Mouse (Mus musculus): Measurements from ENCODE around the gene Gm42791.

The Gm42791 gene

DNA sequence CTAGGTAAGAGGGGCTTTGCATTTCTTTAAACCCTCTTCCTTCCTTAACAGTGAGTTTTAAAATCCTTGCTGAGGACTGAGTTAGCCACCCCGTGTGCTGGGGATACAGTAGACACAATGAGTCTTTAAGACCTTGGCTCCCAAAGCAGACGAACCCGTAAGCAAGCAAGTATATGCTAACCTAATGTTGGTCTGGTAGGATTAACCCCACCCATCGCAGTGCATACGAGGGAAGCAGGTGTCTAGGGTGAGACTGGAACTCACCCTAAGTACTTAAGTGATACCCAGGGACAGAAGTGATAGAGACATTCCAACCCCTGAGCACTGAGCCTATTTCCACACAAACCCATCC lies 12.3 kb upstream of the Gm42791 start:
- DNase-seq (ENCODE audit: low spot score), result no peak

DNA sequence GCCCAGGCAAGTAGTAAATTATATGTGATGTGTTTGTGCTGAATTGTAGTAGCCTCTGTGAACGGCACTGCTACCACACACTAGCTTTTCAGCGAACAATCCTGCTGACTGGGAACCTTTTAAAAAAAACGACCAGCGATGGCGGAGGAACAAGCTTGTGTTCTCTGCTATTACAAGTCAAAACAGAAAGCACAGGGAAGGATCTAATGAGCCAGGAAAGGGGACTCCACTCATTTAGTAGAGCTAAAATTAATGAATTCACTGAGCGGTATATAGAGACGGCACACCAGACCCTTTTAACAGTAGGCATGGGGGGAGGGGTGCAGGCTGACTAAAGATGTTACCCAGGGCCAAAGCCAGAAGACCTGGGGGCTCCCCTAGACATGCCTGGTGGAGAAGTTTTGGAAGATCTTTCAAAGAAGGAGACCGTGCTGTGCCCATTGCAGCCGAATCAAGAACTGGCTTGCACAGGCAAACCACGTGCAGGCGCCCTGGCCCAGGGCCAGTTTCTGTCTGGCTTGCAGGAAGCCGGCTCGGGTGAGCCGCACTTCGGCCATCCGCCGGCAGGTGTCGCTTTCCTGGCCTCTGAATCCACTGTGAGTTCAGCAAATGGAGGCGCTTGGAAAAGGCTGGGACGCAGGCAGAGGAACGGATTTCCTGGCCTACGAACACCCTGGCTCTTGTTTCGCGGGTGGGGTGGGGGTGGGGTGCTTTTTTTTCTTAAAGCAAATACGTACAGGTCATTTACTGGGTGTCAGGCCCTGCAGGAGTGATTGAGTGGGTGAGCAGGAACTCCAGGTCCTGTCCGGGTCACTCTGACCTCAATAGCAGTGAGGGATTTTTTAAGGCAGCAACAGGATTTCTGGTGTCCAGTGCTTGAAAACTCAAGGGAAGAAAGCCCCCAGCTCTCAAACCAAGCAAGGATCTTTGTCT lies 11.7 kb upstream of the Gm42791 start:
- peak; percentile 100 for DNase-seq (ENCODE audit: low spot score)

DNA sequence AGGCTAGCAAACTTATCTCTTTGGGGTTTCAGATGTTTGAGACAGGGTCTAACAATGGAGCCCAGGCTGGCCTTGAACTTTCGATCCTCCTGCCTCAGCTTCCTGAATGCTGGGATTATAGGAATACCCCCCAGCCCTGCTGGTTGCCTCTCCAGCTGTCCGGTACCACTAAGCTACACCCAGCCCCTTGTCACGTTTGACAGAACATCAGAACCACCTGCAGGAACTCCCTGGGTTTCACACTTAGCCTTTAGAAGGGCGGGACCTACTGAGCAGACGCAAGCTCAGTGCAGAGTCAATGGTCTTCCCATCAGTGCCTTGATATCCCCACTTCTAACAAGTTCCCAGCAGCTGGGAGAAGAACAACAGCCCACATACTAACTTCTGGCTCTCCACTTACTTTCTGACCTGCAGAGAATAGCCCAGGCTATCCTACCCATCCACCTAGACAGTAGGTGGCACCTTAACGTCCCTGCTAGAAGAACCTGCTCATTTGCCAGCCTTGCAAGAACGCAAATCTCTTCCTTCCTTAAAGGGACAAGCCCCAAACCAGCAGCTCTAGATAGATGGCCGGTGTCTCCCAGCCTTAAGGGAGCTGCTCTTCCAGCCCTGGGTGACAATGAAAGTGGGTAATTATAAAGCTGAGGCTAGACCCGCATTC lies 10.9 kb upstream of the Gm42791 start:
- DNase-seq (ENCODE audit: low spot score), result no peak

DNA sequence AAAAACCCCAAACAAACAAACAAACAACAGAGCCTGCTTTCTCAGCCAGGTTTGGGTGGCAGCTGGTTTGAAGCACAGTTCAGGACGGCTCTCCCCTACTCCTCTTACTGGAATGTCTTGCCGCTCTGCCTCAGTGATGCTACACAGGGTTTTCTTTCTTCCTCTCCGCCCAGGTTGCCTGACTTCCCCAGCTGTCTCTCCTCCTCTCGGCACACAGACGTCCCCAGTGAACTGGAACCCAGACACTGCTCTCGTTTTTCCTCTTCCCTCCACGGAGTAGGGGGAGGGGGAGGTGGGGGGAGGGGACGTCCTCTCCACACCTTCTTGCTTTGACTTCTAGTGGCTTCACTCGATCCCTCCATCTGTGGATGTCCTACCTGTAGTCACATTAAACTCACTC lies 10.1 kb upstream of the Gm42791 start:
- DNase-seq (ENCODE audit: low spot score), result no peak

DNA sequence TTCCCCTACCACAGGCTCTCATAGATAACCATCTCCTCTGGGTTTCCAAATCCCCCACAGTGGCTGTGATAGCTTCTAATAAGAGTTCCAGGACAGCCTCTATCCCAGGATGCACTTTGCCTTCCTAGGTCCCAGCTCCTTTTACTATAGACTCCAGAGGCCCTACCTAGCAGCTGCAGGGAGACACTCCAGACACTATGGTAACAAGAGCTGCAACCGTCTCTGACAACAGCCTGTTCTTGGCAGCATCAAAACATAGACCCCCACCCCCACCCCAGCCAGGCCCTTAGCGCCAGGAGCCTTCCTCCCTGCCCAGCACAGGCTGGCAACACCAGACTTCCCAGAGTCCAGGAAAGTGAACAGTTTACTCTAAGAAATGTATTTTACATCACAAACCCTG lies 8.2 kb upstream of the Gm42791 start:
- no peak for DNase-seq (ENCODE audit: low spot score)

DNA sequence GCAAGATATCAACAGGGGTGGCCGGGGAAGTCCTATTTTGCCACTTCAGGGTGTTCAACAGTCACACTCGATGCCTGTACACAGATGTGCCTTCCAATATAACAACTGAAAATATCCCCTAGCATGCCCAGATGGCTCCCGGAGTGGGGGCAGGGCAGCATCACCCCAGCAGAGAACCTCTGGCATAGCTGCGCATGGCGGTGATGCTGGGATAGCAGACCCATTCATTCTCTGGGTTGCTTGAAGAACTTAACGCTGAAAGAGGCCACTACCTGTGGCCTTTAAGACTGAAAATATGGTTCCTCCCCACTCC lies 7.8 kb upstream of the Gm42791 start:
- no peak for DNase-seq (ENCODE audit: low spot score)

DNA sequence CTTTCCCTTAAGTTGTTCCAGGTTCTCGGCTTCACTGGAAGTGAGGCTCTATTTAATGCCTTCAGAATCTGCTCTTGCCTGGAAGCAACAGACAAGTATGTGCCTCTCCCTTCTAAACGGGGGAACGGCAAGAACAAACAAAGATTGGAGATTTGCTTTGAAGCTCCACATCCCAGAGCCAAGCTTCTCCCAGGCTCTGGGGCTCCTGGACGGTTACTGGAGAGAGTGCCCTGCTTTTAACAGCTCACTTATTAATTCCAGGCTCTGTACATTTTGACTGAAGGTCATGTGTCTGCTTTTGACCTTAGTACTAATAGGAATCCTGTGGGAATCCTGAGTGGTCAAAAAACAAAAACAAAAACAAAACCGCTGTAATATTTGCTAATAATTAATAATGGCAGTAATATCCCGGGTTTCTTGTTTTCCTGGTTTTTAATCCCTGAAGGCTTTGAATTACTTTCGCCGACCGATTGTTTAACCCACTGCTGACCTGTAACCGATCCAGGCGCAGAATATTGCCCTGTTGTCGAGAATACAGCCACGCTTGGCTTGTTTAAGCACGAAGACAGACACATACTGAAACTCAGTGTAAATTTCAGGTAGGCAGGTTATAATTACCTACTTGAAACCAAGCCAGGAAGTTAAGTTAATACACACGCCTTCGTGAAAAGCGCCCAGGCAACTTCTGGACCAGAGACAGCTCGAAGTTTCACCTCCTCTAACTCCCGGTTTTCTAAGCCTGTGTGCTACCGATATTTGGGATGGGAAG lies 7.3 kb upstream of the Gm42791 start:
- no peak for DNase-seq (ENCODE audit: low spot score)

DNA sequence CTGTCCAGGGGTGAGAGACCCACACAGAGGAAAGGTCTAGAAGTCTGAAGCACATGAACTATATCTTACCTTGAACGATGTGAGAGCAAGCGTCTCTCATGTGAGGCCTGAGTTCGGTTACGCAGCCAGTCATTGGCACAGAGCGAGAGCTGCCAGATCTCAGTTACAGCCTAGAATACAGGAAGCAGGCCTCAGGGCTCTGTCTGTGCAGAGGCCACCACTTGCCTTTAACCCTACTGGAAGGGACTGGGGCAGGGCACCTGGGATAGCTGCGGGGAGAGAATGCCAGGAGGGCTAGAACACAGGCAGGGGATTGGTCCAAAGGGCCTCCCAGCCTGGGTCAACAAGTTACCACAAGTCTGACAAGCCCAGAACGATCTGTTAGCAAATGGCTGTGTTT lies 4.9 kb upstream of the Gm42791 start:
- no peak for DNase-seq (ENCODE audit: low spot score)

DNA sequence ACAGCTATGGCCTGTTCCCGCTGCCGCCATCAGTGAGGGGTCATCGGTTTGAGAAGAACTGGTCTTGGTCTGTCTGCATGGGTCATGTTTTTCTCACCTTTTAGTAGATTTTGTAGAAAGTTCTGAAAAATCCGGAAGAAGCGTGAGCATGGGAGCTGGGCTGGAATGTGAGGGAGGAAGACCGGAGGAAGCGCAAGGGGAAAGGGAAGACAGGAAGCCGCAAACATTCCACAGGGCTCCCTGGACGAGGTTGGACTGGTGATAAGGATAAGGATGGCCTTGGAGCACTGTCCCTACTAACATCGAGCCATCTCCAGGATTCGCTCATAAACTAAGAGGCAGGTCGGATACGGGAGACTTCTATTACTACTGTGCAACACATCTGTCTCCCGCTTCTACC lies 3.6 kb upstream of the Gm42791 start:
- peak; percentile 28 for DNase-seq (ENCODE audit: low spot score)

DNA sequence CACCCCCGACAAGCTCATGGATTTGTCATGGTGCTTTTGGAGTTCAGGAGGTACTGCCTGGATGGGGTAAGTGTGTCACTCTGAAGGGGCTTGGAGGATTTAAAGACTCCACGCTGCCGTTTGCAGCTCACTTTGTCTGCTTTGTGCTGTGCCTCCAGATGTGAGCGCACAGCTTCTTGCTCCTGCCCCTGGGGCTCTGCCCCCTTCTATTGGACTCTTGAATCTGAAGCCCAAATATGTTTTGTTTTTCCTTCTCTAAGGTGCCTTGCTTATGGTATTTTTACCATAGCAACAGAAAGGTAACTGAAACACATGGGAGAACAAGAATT lies 1.7 kb upstream of the Gm42791 start:
- DNase-seq (ENCODE audit: low spot score), result no peak

DNA sequence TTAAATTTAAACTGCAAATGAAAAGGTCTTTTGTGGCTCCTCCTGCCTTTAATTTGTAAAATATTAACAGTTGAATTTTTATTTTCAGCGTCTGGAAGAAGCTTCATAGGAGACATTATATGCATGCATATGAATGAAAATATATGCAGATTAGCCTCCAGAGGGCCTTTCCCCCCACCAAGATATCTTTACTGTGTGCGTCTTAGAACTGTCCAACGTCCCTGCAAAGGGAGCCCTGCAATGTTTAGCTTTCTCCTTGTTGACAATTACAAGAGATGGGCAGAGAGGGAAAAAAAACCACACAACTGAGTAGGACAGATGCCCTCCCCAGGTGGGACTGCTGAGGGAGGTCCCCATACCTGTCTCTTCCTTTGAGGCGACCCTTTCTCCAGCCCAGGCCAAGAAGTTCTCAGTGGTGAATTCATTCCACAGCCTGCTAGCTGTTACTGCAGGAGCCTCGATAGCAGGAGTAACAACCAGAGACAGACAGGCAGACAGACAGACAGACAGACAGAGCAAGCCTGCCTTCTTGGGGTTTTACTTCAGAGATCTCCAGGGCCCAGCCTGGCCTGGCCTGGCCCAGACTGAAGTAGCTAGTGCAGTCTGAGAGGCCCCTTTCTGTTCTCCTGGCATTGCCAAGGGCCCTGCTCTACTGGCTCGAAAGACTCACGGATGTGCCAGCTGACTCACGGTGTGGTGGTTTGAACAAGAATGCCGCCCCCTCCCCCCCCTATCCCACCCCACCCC lies 1.2 kb upstream of the Gm42791 start:
- DNase-seq (ENCODE audit: low spot score), result no peak

DNA sequence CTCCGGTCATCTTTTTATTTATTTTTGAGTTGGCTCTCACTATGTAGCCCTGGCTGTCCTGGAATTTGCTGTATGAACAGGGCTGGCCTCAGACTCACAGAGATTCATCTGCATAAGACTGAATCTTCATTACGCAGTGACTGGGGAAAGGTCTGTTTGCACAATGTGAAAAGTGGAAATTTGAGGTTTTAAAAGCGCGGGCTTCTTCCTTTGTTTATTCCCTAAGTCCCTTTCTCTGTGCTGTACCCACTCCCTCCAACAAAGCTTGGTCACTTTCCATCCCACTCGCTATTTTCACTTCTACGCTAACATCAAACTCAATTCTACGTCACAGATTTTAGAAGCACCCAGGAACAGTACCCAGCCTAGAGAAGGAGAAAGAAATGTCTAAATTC lies 639 bp downstream of the Gm42791 start:
- DNase-seq (ENCODE audit: low spot score), result no peak

DNA sequence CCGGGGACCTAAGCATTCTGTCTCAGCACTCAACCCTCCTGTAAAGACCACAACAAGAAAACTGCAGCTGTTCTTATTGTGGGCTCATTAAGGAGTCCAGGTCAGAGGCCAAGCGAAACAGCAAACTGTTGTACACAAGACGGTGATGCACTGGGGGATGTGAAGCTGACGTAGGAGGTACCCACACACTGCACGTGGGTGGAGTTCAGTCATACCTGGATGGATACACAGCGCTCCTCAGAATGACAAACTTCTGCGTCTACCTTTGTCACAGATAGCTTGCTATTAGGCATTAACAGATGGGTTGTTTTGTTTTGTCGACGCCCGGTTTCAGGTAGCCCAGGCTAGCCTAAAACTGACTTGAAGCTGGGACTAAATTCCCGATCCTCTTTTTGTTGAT lies 2.3 kb downstream of the Gm42791 start:
- no peak for DNase-seq (ENCODE audit: low spot score)

DNA sequence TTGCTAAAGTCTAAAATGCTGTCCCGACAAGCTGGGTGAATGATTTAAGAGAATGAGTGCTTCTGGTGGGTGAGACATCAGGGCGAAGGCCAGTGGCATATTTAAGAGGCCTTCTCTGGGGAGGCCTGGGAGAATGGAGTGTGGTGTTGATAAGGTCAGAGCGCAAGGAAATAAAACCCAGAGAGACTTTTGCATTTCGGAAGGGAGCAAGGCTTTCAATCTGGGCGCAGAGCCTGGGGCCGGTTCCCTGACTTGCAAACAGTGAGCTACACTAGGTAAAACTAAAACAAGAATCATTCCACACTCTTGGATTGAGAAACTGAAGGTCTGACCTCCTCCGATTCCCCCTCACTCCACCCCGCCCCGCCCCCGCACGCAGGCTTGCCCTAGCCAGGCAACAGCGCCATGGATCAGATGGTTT lies 4.0 kb downstream of the Gm42791 start:
- peak; percentile 60 for DNase-seq (ENCODE audit: low spot score)

DNA sequence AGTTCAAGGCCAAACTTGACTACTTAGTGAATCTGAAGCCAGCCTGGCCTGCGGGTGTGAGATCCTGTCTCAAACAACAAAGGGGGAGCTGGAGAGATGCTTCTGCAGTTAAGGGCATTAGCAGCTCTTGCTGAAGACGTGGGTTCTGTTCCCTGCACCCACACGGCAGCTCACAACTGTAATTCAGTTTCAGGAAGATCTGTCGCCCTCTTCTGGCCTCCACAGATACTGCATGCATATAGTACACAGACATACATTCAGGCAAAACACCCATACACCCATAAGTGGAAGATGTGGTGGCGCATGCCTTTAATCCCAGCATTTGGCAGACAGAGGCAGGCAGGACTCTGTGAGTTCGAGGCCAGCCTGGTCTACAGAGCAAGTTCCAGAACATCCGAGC lies 5.5 kb downstream of the Gm42791 start:
- no peak for DNase-seq (ENCODE audit: low spot score)

DNA sequence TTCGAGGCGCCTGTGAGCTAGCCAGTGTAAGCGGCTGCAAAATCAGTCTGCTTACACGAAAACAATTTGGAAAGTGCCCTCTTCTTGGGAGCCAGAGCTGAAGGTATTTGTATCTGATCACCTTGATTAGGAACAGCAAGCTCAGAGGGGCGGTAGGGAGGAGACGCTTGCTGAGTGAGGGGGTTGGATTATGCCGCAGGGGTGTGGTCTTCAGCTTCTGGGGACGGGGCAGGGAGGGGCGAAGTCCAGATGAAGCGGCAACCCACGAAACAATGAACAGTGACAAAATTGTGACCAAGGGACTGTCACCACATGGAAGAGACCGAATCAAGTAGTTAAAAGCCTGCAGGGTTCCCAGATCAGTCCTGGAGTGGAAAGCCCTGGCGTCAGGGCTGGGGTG lies 10.0 kb downstream of the Gm42791 start:
- no peak for DNase-seq (ENCODE audit: low spot score)

DNA sequence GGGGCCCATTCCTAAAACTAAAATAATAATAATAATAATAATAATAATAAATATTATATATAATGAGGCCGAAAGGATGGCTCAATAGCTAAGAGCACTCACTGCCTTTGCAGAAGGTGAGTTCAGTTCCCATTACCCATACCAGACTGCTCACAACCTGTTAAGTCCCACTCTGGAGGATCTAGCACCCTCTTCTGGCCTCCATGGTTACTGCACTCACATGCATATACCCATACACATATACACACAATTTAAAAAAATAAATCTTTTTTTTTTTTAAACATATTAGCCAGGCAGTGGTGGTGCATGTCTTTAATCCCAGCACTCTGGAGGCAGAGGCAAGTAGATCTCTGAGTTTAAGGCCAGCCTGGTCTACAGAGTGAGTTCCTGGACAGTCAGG lies 11.3 kb downstream of the Gm42791 start:
- DNase-seq (ENCODE audit: low spot score), result no peak

DNA sequence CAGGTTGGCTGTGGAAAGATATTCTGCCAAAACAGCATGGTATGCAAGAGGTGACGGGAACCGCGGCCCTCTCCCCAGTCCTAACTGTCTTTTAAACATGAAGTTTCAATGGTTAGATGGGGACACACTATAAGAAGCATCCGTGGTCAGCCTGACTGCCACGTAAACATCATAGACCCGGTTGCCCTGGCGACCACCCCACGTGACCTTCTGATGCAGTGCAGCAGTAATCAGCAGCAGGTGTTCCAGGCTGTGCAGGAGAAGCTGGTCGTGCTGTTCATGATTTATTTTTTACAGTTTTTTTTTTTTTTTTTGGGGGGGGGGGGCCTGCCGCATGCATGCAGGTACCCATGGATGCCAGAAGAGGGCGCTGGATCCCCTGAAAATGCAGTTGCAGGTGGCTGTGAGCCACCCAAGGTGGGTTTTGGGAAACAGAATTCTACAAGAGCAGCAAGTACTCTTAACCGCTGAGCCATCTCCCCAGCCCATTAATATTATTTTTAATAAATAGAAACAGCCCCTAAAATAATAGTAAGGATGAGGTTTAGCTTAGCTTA lies 11.8 kb downstream of the Gm42791 start:
- no peak for DNase-seq (ENCODE audit: low spot score)

DNA sequence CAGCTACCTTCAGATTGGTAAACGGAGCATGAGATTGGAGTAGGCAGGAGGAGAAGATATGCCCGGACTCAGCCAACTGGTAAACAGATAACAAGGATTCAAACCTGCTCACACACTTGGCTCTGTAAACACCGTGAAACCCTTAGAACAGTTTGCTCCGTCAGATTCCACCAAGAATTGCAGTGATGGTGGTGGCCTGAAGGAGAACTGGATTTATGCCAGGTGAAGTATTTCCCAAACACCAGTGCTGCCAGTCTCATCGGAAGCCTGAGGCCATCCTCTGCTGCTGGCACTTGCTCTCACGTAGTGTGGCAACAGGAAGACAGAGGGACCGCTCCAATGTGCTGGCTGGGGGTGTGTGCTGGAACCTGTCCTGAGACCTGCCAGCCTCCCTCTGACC lies 12.6 kb downstream of the Gm42791 start:
- DNase-seq (ENCODE audit: low spot score), result no peak

DNA sequence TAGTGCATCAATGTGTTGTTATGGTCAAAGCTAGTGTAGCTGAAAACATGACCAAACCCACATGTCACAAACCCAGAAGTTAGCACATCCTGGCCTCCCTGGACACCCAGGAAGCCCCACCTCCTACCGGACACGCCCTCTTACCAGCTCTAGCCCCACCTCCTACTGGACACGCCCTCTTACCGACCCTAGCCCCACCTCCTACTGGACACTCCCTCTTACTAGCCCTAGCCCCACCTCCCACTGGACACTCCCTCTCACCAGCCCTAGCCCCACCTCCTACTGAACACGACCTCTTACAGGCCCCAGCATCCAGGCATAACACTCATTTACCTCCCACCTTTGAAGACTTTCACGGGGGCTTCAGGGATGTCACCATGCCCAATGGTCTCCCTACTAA lies 14.3 kb downstream of the Gm42791 start:
- no peak for DNase-seq (ENCODE audit: low spot score)

DNA sequence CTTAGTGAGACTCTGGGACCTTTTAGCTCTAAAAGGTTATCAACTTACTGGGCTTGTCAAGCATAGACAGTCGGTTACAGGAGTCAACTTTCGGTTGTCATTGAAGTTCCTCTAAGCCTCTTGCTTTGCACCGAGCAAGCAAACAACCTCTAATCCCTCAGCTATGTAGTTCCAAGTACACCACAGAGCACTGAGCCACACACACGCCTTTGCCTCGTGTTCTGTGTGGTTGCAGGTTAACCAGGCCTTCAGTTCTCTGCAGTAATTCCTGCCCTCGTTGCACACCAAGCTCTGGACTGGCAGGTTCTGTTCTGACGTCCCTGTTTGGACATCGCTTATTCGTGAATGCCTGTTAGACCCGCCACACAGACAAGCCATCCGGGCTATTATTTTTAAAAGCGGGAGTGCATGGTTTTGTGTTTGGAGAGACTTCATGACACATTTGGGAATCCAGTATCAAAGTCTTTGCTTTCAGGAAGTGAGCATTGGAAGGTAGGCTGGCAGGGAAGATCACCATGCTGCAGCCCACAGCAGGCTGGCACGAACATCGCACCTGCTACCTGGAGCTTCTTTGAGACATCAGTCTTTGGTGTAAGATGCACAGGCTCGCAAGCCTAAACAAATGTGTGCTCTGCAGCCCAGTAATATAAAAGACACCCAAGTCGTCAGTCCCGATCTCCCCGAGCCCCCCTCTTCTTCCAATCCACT lies 16.3 kb downstream of the Gm42791 start:
- DNase-seq (ENCODE audit: low spot score), result no peak

Data from ovary, postnatal 36 days (tissue).